Mouse (Mus musculus) E14TG2a.4 (cell line): ENCODE data around the gene Tmem242.

Source experiments
- H3K27me3 ChIP-seq: 2 replicates; pipeline ENCODE4 v1.6.1; 2014; ENCODE audit warnings: low read length, control low read depth; ENCODE audit not compliant: insufficient read depth
- H3K36me3 ChIP-seq: 2 replicates; pipeline ENCODE4 v1.6.1; 2014; ENCODE audit warnings: low read length, control low read depth; ENCODE audit not compliant: insufficient read depth
- H3K4me1 ChIP-seq: replicated peaks from 2 replicates; pipeline ENCODE4 v1.6.1; 2014; ENCODE audit warnings: low read depth, low read length, control low read depth
- H3K4me3 ChIP-seq: replicated peaks from 2 replicates; pipeline ENCODE4 v1.5.1; 2014; ENCODE audit warnings: mild to moderate bottlenecking, low read length
- H3K9me3 ChIP-seq: 2 replicates; pipeline ENCODE4 v1.6.1; 2014; ENCODE audit warnings: low read length, control low read depth
- CTCF ChIP-seq: conservative IDR thresholded peaks from 2 replicates; pipeline ENCODE4 v1.5.1; 2014; ENCODE audit warnings: low read length
- NANOG ChIP-seq: IDR thresholded peaks from 2 replicates; pipeline ENCODE4 v1.6.1; 2014; ENCODE audit warnings: borderline replicate concordance, low read length, mixed read lengths
- POU5F1 ChIP-seq: IDR thresholded peaks from 2 replicates; pipeline ENCODE4 v1.6.1; 2014; ENCODE audit warnings: low read length, borderline replicate concordance

Gene Tmem242

GRCm38 (mm10) chr17:5424156-5424555, 15.9 kb downstream of the Tmem242 start:
- Histone ChIP-seq H3K27me3 (no peaks in the 10 kb centered on the region), H3K9me3 (no peaks in the 10 kb centered on the region), H3K36me3 (peaks cover 21% of the 10 kb centered on the region), H3K4me1 (peaks cover 38% of the 10 kb centered on the region), H3K4me3 (no peak overlapping the region)
- TF ChIP-seq CTCF (no peak), NANOG (no peak), POU5F1 (no peak)

GRCm38 (mm10) chr17:5421835-5422234, 18.2 kb downstream of the Tmem242 start:
- peaks cover 56% of the 10 kb centered on the region for H3K4me1 ChIP-seq
- H3K36me3 ChIP-seq = peaks cover 22% of the 10 kb centered on the region
- TF ChIP-seq NANOG = no peak
- H3K4me3 ChIP-seq = no peak overlapping the region
- no peaks in the 10 kb centered on the region for H3K9me3 ChIP-seq
- no peaks in the 10 kb centered on the region for H3K27me3 ChIP-seq

GRCm38 (mm10) chr17:5419771-5420518, 20.1 kb downstream of the Tmem242 start:
- H3K4me3 ChIP-seq = no peak overlapping the region
- no peaks in the 10 kb centered on the region for H3K27me3 ChIP-seq

GRCm38 (mm10) chr17:5419056-5419455, 21.0 kb downstream of the Tmem242 start:
- no peaks in the 10 kb centered on the region for H3K27me3 ChIP-seq
- peaks cover 34% of the 10 kb centered on the region for H3K36me3 ChIP-seq
- peaks cover 72% of the 10 kb centered on the region for H3K4me1 ChIP-seq
- H3K4me3 ChIP-seq = peak overlapping the region; percentile 70
- H3K9me3 ChIP-seq = no peaks in the 10 kb centered on the region
- no peak for TF ChIP-seq CTCF
- TF ChIP-seq POU5F1 = no peak
- no peak for TF ChIP-seq NANOG

More at GRCm38 (mm10) chr17:5419771-5420518, 20.1 kb downstream of the Tmem242 start:
- H3K4me1 ChIP-seq = peaks cover 71% of the 10 kb centered on the region
- no peak for TF ChIP-seq NANOG
- no peak for TF ChIP-seq CTCF
- TF ChIP-seq POU5F1 = no peak
- no peaks in the 10 kb centered on the region for H3K9me3 ChIP-seq
- H3K36me3 ChIP-seq = peaks cover 27% of the 10 kb centered on the region

GRCm38 (mm10) chr17:5418545-5418944, 21.5 kb downstream of the Tmem242 start, which contains the start of gene Ldhal6b:
Gene Ldhal6b, minus strand, starts transcription at chr17:5418767.
- Histone ChIP-seq H3K27me3 (no peaks in the 10 kb centered on the region), H3K4me1 (peaks cover 73% of the 10 kb centered on the region), H3K4me3 (peak within 1 kb of the TSS; percentile 70), H3K36me3 (peaks cover 34% of the 10 kb centered on the region), H3K9me3 (no peaks in the 10 kb centered on the region)
- TF ChIP-seq POU5F1 = no peak
- no peak for TF ChIP-seq NANOG
- TF ChIP-seq CTCF = no peak

GRCm38 (mm10) chr17:5416518-5416917, 23.5 kb downstream of the Tmem242 start:
- Histone ChIP-seq H3K9me3 (no peaks in the 10 kb centered on the region), H3K27me3 (no peaks in the 10 kb centered on the region), H3K4me1 (peaks cover 67% of the 10 kb centered on the region), H3K36me3 (peaks cover 37% of the 10 kb centered on the region), H3K4me3 (peak overlapping the region; percentile 17; the same call in 1 of the 2 replicates)
- TF ChIP-seq CTCF = no peak
- 0 out of 2 replicates have a peak, but pooled peaks have one; percentile 7 for TF ChIP-seq POU5F1
- peak; percentile 53; the same call in 1 of the 2 replicates for TF ChIP-seq NANOG

GRCm38 (mm10) chr17:5414041-5414440, 26.0 kb downstream of the Tmem242 start:
- Histone ChIP-seq H3K9me3 (no peaks in the 10 kb centered on the region), H3K27me3 (no peaks in the 10 kb centered on the region), H3K36me3 (peaks cover 35% of the 10 kb centered on the region), H3K4me1 (peaks cover 63% of the 10 kb centered on the region), H3K4me3 (no peak overlapping the region)
- TF ChIP-seq POU5F1 = no peak
- no peak for TF ChIP-seq CTCF
- TF ChIP-seq NANOG = no peak

GRCm38 (mm10) chr17:5413350-5413749, 26.7 kb downstream of the Tmem242 start:
- no peak overlapping the region for H3K4me3 ChIP-seq
- no peaks in the 10 kb centered on the region for H3K9me3 ChIP-seq
- no peaks in the 10 kb centered on the region for H3K27me3 ChIP-seq
- H3K4me1 ChIP-seq = peaks cover 62% of the 10 kb centered on the region
- TF ChIP-seq NANOG (no peak), CTCF (no peak), POU5F1 (no peak)
- peaks cover 35% of the 10 kb centered on the region for H3K36me3 ChIP-seq

- Histone ChIP-seq H3K36me3 (peaks cover 31% of the 10 kb centered on the region), H3K27me3 (no peaks in the 10 kb centered on the region), H3K9me3 (no peaks in the 10 kb centered on the region), H3K4me3 (no peak overlapping the region), H3K4me1 (peaks cover 57% of the 10 kb centered on the region)
- no peak for TF ChIP-seq CTCF
- no peak for TF ChIP-seq POU5F1
- TF ChIP-seq NANOG = no peak
These were observed 27.3 kb downstream of the Tmem242 start for GRCm38 (mm10) chr17:5412740-5413139.
